Mouse (Mus musculus) cerebellum, adult 2 months (tissue): ENCODE data around the gene AC161166.1. TPM values are rescaled to one million over a fixed set of nuclear protein-coding genes. Genes with fewer than 3 reads are reported as not detected.

Source experiments
- DNase-seq, 2 experiments: peaks; one replicate each; pipeline ENCODE4 v3.0.0; 2021
- H3K27ac ChIP-seq: fragments of 200-500 bp; 2 replicates; pipeline ENCODE4 v1.5.1; 2012; ENCODE audit warnings: low read length, control low read depth, inconsistent platforms; ENCODE audit not compliant: insufficient read depth
- H3K27me3 ChIP-seq: fragments of 200-500 bp; 2 replicates; pipeline ENCODE4 v1.6.1; 2012; ENCODE audit warnings: inconsistent platforms, mild to moderate bottlenecking, low read length, moderate library complexity; ENCODE audit not compliant: control insufficient read depth, insufficient read depth
- H3K4me1 ChIP-seq: fragments of 200-500 bp; 2 replicates; pipeline ENCODE4 v1.6.1; 2011; ENCODE audit warnings: low read length; ENCODE audit not compliant: control insufficient read depth, insufficient read depth
- H3K4me3 ChIP-seq: fragments of 200-500 bp; replicated peaks from 2 replicates; pipeline ENCODE3; 2011; ENCODE audit warnings: mild to moderate bottlenecking, low read depth, low read length, control low read depth; ENCODE audit not compliant: insufficient read depth
- CTCF ChIP-seq: fragments of 200-500 bp; IDR thresholded peaks from 2 replicates; pipeline ENCODE4 v1.5.1; 2011; ENCODE audit warnings: low read depth, mild to moderate bottlenecking, control low read depth, low read length, moderate library complexity, borderline replicate concordance; ENCODE audit not compliant: insufficient read depth
- POLR2A ChIP-seq: fragments of 200-500 bp; IDR thresholded peaks from 2 replicates; pipeline ENCODE4 v1.6.1; 2011; ENCODE audit warnings: low read length, control low read depth, borderline replicate concordance; ENCODE audit not compliant: insufficient read depth
- WGBS: fragments of 180-500 bp; shearing (Covaris S2); methylation state at CpG from one replicate; pipeline ENCODE4 v1.1.7; 2018; 5-methylcytosine and 5-hydroxymethylcytosine counted together
- polyA plus RNA-seq: library from polyadenylated mRNA; depleted of rRNA; stranded (reverse); fragments of >200 nt; gene quantifications from 2 replicates; pipeline ENCODE4 v1.2.3, GENCODE M21; 2012

AC161166.1 gene
- polyA plus RNA-seq, 1 experiment, result not detected

GRCm38 (mm10) chr7:24544506-24544905 is 32.3 kb upstream of the AC161166.1 start:
- H3K4me3 ChIP-seq, result no peak overlapping the region
- H3K4me1 ChIP-seq, result no peaks in the 10 kb centered on the region; the same call in 1 of the 2 replicates
- no peak overlapping the region for H3K27ac ChIP-seq
- H3K27me3 ChIP-seq, result no peaks in the 10 kb centered on the region
- TF ChIP-seq CTCF (no peak), POLR2A (no peak)
- 84% methylated on average over 2 of the region's 2 CpGs for WGBS
- no peak for DNase-seq

DNA sequence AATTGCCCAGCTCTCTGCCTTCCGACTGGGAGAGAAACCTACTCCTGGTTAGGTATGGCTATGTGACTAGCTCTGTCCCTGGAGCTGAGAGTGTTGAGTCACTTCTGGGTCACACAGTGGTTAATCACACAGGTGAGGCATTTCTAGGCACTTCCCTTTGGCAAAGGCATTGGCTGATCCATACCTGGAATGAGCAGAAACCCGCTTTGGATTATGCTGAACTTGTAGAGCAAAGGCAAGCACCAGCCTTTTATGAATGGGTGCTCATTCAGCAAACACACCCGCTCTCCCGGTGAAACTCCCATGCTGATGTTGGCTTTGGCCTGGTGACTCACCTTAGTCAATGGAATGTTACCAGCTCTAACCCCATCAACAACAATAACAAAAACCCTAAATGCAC is 27.4 kb upstream of the AC161166.1 start:
- no peak for TF ChIP-seq POLR2A
- no peak for TF ChIP-seq CTCF
- WGBS, result 95% methylated on average over 4 of the region's 4 CpGs
- H3K27ac ChIP-seq, result no peak overlapping the region
- no peaks in the 10 kb centered on the region for H3K27me3 ChIP-seq
- H3K4me3 ChIP-seq, result no peak overlapping the region
- H3K4me1 ChIP-seq, result peaks cover 17% of the 10 kb centered on the region
- no peak for DNase-seq

DNA sequence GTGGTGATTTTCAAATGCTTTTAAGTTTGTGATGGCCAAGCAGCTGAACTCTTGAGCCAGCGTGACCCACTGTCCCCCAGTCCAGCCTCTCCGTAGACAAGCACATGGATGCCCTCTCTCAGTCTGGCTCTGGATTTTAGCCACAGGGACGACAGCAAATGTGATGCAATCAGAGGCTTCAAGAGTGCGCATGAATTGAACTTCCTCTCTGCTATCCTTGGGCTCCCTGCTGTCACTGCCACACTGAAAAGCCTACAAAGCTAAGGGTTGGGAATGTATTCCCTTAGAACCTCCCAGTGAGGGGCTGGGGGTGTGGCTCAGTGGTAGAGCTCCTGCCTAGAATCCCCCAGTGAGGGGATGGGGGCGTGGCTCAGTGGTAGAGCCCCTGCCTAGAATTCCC is 26.4 kb upstream of the AC161166.1 start:
- H3K4me3 ChIP-seq, result no peak overlapping the region
- peaks cover 17% of the 10 kb centered on the region for H3K4me1 ChIP-seq
- H3K27ac ChIP-seq, result no peak overlapping the region
- H3K27me3 ChIP-seq, result no peaks in the 10 kb centered on the region
- TF ChIP-seq POLR2A, result no peak
- no peak for TF ChIP-seq CTCF
- whole genome bisulfite sequencing, result 39% methylated on average over 5 of the region's 5 CpGs
- DNase-seq, result no peak

- TF ChIP-seq POLR2A (no peak), CTCF (no peak)
- peak overlapping the region; percentile 16 for H3K27ac ChIP-seq
- WGBS, result 21% methylated on average over 5 of the region's 5 CpGs
- no peak overlapping the region for H3K4me3 ChIP-seq
- H3K4me1 ChIP-seq, result peaks cover 22% of the 10 kb centered on the region
- peak in 1 of 2 experiments; percentile 42 for DNase-seq
- H3K27me3 ChIP-seq, result no peaks in the 10 kb centered on the region
Measured at GRCm38 (mm10) chr7:24538154-24538553, 25.9 kb upstream of the AC161166.1 start.

DNA sequence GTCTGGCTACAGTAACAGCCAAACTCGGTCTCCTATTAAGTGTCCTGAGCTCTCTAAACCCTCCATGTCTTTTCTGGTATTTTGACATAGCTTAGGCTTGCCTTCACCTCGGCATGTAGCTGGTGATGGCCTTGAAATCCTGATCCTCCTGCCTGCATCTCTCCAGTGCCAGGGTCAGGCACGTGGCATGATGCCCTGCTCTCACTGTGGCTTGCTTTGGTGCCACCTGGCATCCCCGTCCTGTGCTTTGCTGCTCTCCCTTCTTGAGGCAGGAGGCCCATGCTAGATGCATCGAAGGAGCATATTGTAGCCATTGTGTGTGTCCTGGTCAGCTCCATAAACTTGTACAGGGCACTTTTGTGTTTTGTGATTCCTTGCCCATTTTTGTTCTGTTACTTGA is 25.3 kb upstream of the AC161166.1 start:
- H3K4me1 ChIP-seq, result peaks cover 23% of the 10 kb centered on the region
- WGBS, result 11% methylated on average over 5 of the region's 5 CpGs
- no peak overlapping the region for H3K4me3 ChIP-seq
- peak overlapping the region; percentile 16 for H3K27ac ChIP-seq
- DNase-seq, result peak; percentile 82 to 88
- no peaks in the 10 kb centered on the region for H3K27me3 ChIP-seq
- no peak for TF ChIP-seq POLR2A
- no peak; the same call in 1 of the 2 replicates for TF ChIP-seq CTCF

- Histone ChIP-seq H3K27ac (peak overlapping the region; percentile 16; the same call in 1 of the 2 replicates), H3K4me3 (no peak overlapping the region), H3K27me3 (no peaks in the 10 kb centered on the region), H3K4me1 (peaks cover 23% of the 10 kb centered on the region)
- no peak for DNase-seq
- 23% methylated on average over 4 of the region's 4 CpGs for WGBS
- no peak for TF ChIP-seq CTCF
- no peak for TF ChIP-seq POLR2A
Measured at GRCm38 (mm10) chr7:24537081-24537480, 24.8 kb upstream of the AC161166.1 start.

GRCm38 (mm10) chr7:24534301-24534700 is 22.0 kb upstream of the AC161166.1 start:
- H3K27ac ChIP-seq, result no peak overlapping the region
- no peak for TF ChIP-seq CTCF
- no peak for TF ChIP-seq POLR2A
- DNase-seq, result peak in 1 of 2 experiments; percentile 47
- H3K4me3 ChIP-seq, result no peak overlapping the region
- 53% methylated on average over 19 of the region's 19 CpGs for WGBS
- peaks cover 23% of the 10 kb centered on the region for H3K4me1 ChIP-seq
- H3K27me3 ChIP-seq, result no peaks in the 10 kb centered on the region

GRCm38 (mm10) chr7:24533806-24534205 is 21.6 kb upstream of the AC161166.1 start:
- TF ChIP-seq CTCF (no peak), POLR2A (no peak)
- whole genome bisulfite sequencing, result 46% methylated on average over 42 of the region's 42 CpGs
- H3K27me3 ChIP-seq, result no peaks in the 10 kb centered on the region
- H3K27ac ChIP-seq, result no peak overlapping the region
- peak in 1 of 2 experiments; percentile 49 for DNase-seq
- H3K4me3 ChIP-seq, result no peak overlapping the region
- peaks cover 21% of the 10 kb centered on the region for H3K4me1 ChIP-seq

DNA sequence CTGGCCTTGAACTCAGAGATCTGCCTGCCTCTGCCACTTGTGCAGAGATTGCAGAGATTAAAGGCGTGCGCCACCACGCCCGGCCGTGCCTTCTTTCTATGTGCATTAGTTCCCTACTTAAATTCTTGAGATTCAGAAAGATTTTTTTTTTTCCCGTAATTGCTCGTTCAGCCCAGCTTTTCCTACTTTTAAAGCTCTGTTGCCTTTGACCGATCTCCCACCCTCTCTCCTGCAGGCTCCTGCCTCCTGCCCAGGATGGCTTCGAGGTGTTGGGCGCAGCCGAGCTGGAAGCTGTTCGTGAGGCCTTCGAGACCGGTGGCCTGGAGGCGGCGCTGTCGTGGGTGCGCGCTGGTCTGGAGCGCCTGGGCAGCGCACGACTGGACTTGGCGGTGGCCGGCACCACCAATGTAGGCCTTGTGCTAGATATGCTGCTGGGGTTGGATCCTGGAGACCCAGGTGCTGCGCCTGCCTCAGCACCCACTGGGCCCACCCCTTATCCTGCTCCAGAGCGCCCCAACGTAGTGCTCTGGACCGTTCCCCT is 20.8 kb upstream of the AC161166.1 start:
- no peak overlapping the region for H3K4me3 ChIP-seq
- no peak overlapping the region for H3K27ac ChIP-seq
- DNase-seq, result no peak
- H3K27me3 ChIP-seq, result no peaks in the 10 kb centered on the region
- TF ChIP-seq CTCF (no peak), POLR2A (no peak)
- WGBS, result 79% methylated on average over 28 of the region's 28 CpGs
- peaks cover 15% of the 10 kb centered on the region; the same call in 1 of the 2 replicates for H3K4me1 ChIP-seq
